Mouse (Mus musculus): ENCODE data around the gene Icam4. TPM values are rescaled to one million over a fixed set of nuclear protein-coding genes. Genes with fewer than 3 reads are reported as not detected.
"Not testable (repeated sequence)": the region's sequence is repeated elsewhere in the genome, so short reads cannot be mapped to it uniquely, and the experiment has no call there.

The Icam4 gene
- polyA plus RNA-seq, 1 experiment = 0.08 TPM

GRCm38 (mm10) chr9:20998337-20998736 is 30.8 kb upstream of the Icam4 start:
- peak; percentile 26 for DNase-seq (ENCODE audit: low read depth)

GRCm38 (mm10) chr9:21000811-21001210 is 28.4 kb upstream of the Icam4 start:
- TF ChIP-seq POLR2A (IDR thresholded peaks at IDR 0.05; ENCODE audit: borderline replicate concordance, extremely low read depth, insufficient read depth, insufficient read length, poor library complexity, severe bottlenecking) = no peak
- peak; percentile 30; the same call in 1 of the 2 replicates for TF ChIP-seq CTCF (IDR thresholded peaks at IDR 0.05; ENCODE audit: borderline replicate concordance, extremely low read depth, insufficient read depth, insufficient read length)
- DNase-seq (ENCODE audit: low read depth) = no peak

More at GRCm38 (mm10) chr9:20998337-20998736, 30.8 kb upstream of the Icam4 start:
- TF ChIP-seq CTCF (IDR thresholded peaks at IDR 0.05; ENCODE audit: borderline replicate concordance, extremely low read depth, insufficient read depth, insufficient read length) = peak; percentile 34; the same call in 1 of the 2 replicates

- no peak for DNase-seq (ENCODE audit: low read depth)
- TF ChIP-seq CTCF (IDR thresholded peaks at IDR 0.05; ENCODE audit: borderline replicate concordance, extremely low read depth, insufficient read depth, insufficient read length) = no peak
- TF ChIP-seq POLR2A (IDR thresholded peaks at IDR 0.05; ENCODE audit: borderline replicate concordance, extremely low read depth, insufficient read depth, insufficient read length, poor library complexity, severe bottlenecking) = no peak
These were observed 27.4 kb upstream of the Icam4 start for GRCm38 (mm10) chr9:21001651-21002200.

- DNase-seq (ENCODE audit: low read depth) = no peak
- no peak for TF ChIP-seq POLR2A (IDR thresholded peaks at IDR 0.05; ENCODE audit: borderline replicate concordance, extremely low read depth, insufficient read depth, insufficient read length, poor library complexity, severe bottlenecking)
- TF ChIP-seq CTCF (IDR thresholded peaks at IDR 0.05; ENCODE audit: borderline replicate concordance, extremely low read depth, insufficient read depth, insufficient read length) = no peak
These were observed 26.9 kb upstream of the Icam4 start for GRCm38 (mm10) chr9:21002270-21002626.

- peak; percentile 95 for DNase-seq (ENCODE audit: low read depth)
- TF ChIP-seq CTCF (IDR thresholded peaks at IDR 0.05; ENCODE audit: borderline replicate concordance, extremely low read depth, insufficient read depth, insufficient read length) = no peak
- TF ChIP-seq POLR2A (IDR thresholded peaks at IDR 0.05; ENCODE audit: borderline replicate concordance, extremely low read depth, insufficient read depth, insufficient read length, poor library complexity, severe bottlenecking) = peak; percentile 88; the same call in 1 of the 2 replicates
These were observed 26.3 kb upstream of the Icam4 start, which contains the start of gene Mrpl4 for GRCm38 (mm10) chr9:21002627-21003551. TSS of gene Mrpl4 (plus strand) at chr9:21002738.

GRCm38 (mm10) chr9:21007313-21007952 is 21.7 kb upstream of the Icam4 start:
- no peak for DNase-seq (ENCODE audit: low read depth)
- TF ChIP-seq POLR2A (IDR thresholded peaks at IDR 0.05; ENCODE audit: borderline replicate concordance, extremely low read depth, insufficient read depth, insufficient read length, poor library complexity, severe bottlenecking) (no peak), CTCF (IDR thresholded peaks at IDR 0.05; ENCODE audit: borderline replicate concordance, extremely low read depth, insufficient read depth, insufficient read length) (no peak)

GRCm38 (mm10) chr9:21008007-21008406 is 21.2 kb upstream of the Icam4 start:
- DNase-seq (ENCODE audit: low read depth) = no peak
- TF ChIP-seq POLR2A (IDR thresholded peaks at IDR 0.05; ENCODE audit: borderline replicate concordance, extremely low read depth, insufficient read depth, insufficient read length, poor library complexity, severe bottlenecking) (no peak), CTCF (IDR thresholded peaks at IDR 0.05; ENCODE audit: borderline replicate concordance, extremely low read depth, insufficient read depth, insufficient read length) (no peak)

GRCm38 (mm10) chr9:21010362-21010761 is 18.8 kb upstream of the Icam4 start:
- TF ChIP-seq CTCF (IDR thresholded peaks at IDR 0.05; ENCODE audit: borderline replicate concordance, extremely low read depth, insufficient read depth, insufficient read length) (no peak), POLR2A (IDR thresholded peaks at IDR 0.05; ENCODE audit: borderline replicate concordance, extremely low read depth, insufficient read depth, insufficient read length, poor library complexity, severe bottlenecking) (no peak)

GRCm38 (mm10) chr9:21010939-21011541 is 18.1 kb upstream of the Icam4 start:
- DNase-seq (ENCODE audit: low read depth) = not testable (repeated sequence)

More at GRCm38 (mm10) chr9:21010362-21010761, 18.8 kb upstream of the Icam4 start:
- DNase-seq (ENCODE audit: low read depth) = no peak

GRCm38 (mm10) chr9:21011846-21012312 is 17.3 kb upstream of the Icam4 start:
- no peak for DNase-seq (ENCODE audit: low read depth)
- no peak for TF ChIP-seq POLR2A (IDR thresholded peaks at IDR 0.05; ENCODE audit: borderline replicate concordance, extremely low read depth, insufficient read depth, insufficient read length, poor library complexity, severe bottlenecking)
- TF ChIP-seq CTCF (IDR thresholded peaks at IDR 0.05; ENCODE audit: borderline replicate concordance, extremely low read depth, insufficient read depth, insufficient read length) = no peak

GRCm38 (mm10) chr9:21012368-21012767 is 16.8 kb upstream of the Icam4 start:
- TF ChIP-seq CTCF (IDR thresholded peaks at IDR 0.05; ENCODE audit: borderline replicate concordance, extremely low read depth, insufficient read depth, insufficient read length) (no peak), POLR2A (IDR thresholded peaks at IDR 0.05; ENCODE audit: borderline replicate concordance, extremely low read depth, insufficient read depth, insufficient read length, poor library complexity, severe bottlenecking) (no peak)
- DNase-seq (ENCODE audit: low read depth) = no peak
